Mouse (Mus musculus) stomach, embryonic 15.5 days (tissue): ENCODE measurements around the gene Tor4a. TPM values are rescaled to one million over a fixed set of nuclear protein-coding genes. Genes with fewer than 3 reads are reported as not detected.

ENCODE experiments used
- ATAC-seq: fragments of 200-750 bp; cut with Nextera tagmentation; 2 replicates; pipeline ENCODE4 v1.8.0; 2017; ENCODE audit warnings: low read depth, moderate number of reproducible peaks, moderate TSS enrichment; ENCODE audit not compliant: insufficient read depth, low FRiP score
- H3K27ac ChIP-seq: fragments of 300-500 bp; sonication (generic); 2 replicates; pipeline ENCODE4 v1.5.1; 2015; ENCODE audit warnings: mild to moderate bottlenecking, inconsistent platforms
- H3K27me3 ChIP-seq: fragments of 300-500 bp; sonication (generic); replicated peaks from 2 replicates; pipeline ENCODE4 v1.6.1; 2015; ENCODE audit warnings: inconsistent platforms
- H3K36me3 ChIP-seq: fragments of 300-500 bp; sonication (generic); 2 replicates; pipeline ENCODE4 v1.6.1; 2015; ENCODE audit warnings: inconsistent platforms
- H3K4me1 ChIP-seq: fragments of 300-500 bp; sonication (generic); 2 replicates; pipeline ENCODE4 v1.6.1; 2015; ENCODE audit warnings: inconsistent platforms
- H3K4me2 ChIP-seq: fragments of 300-500 bp; sonication (generic); 2 replicates; pipeline ENCODE4 v1.6.1; 2015; ENCODE audit warnings: mild to moderate bottlenecking, inconsistent platforms
- H3K4me3 ChIP-seq: fragments of 300-500 bp; sonication (generic); replicated peaks from 2 replicates; pipeline ENCODE4 v1.5.1; 2015; ENCODE audit warnings: inconsistent platforms
- H3K9ac ChIP-seq: fragments of 300-500 bp; sonication (generic); 2 replicates; pipeline ENCODE4 v1.6.1; 2015; ENCODE audit warnings: inconsistent platforms
- H3K9me3 ChIP-seq: fragments of 300-500 bp; sonication (generic); 2 replicates; pipeline ENCODE4 v1.6.1; 2016; ENCODE audit warnings: inconsistent platforms
- WGBS: fragments of 180-500 bp; shearing (Covaris S2); methylation state at CpG from one replicate; pipeline ENCODE4 v1.1.7; 2015; 5-methylcytosine and 5-hydroxymethylcytosine counted together
- polyA plus RNA-seq: library from polyadenylated mRNA; unstranded; fragments of >200 nt; fragmentation: Nextera tagmentation; extraction: Ambion mirVana; gene quantifications from 2 replicates; pipeline ENCODE4 v1.2.1, GENCODE M21; 2015

Gene Tor4a
- polyA plus RNA-seq, 1 experiment from 2014 or later = 15.5 TPM

- peak overlapping the region; percentile 38; the same call in 1 of the 2 replicates for H3K9ac ChIP-seq
- peaks cover 22% of the 10 kb centered on the region for H3K4me1 ChIP-seq
- H3K9me3 ChIP-seq = no peaks in the 10 kb centered on the region
- H3K27ac ChIP-seq = peak overlapping the region; percentile 78
- ATAC-seq = peak; percentile 59
- peaks cover 28% of the 10 kb centered on the region for H3K27me3 ChIP-seq
- H3K4me3 ChIP-seq = peak overlapping the region; percentile 53
- no peaks in the 10 kb centered on the region for H3K36me3 ChIP-seq
- WGBS = under 1% methylated on average over 64 of the region's 64 CpGs
- peak overlapping the region; percentile 98 for H3K4me2 ChIP-seq
Observed at GRCm38 (mm10) chr2:25185625-25186574, 10.8 kb downstream of the Tor4a start.

- Histone ChIP-seq H3K9me3 (no peaks in the 10 kb centered on the region), H3K4me2 (no peak overlapping the region), H3K36me3 (no peaks in the 10 kb centered on the region), H3K4me3 (no peak overlapping the region), H3K27ac (no peak overlapping the region), H3K9ac (no peak overlapping the region), H3K27me3 (peaks cover 38% of the 10 kb centered on the region), H3K4me1 (peaks cover 31% of the 10 kb centered on the region)
- no peak for ATAC-seq
- WGBS = 90% methylated on average over 7 of the region's 7 CpGs
Observed at GRCm38 (mm10) chr2:25184496-25184895, 12.2 kb downstream of the Tor4a start.

GRCm38 (mm10) chr2:25183336-25183735 is 13.3 kb downstream of the Tor4a start:
- Histone ChIP-seq H3K9me3 (no peaks in the 10 kb centered on the region), H3K4me2 (peak overlapping the region; percentile 94; the same call in 1 of the 2 replicates), H3K27ac (no peak overlapping the region), H3K27me3 (peaks cover 42% of the 10 kb centered on the region), H3K36me3 (no peaks in the 10 kb centered on the region), H3K4me3 (no peak overlapping the region), H3K9ac (no peak overlapping the region), H3K4me1 (peaks cover 31% of the 10 kb centered on the region)
- no peak for ATAC-seq
- 76% methylated on average over 2 of the region's 2 CpGs for WGBS

- H3K27ac ChIP-seq = no peak overlapping the region
- H3K27me3 ChIP-seq = peaks cover 47% of the 10 kb centered on the region
- no peak for ATAC-seq
- peaks cover 38% of the 10 kb centered on the region for H3K4me1 ChIP-seq
- H3K4me2 ChIP-seq = peak overlapping the region; percentile 94
- no peaks in the 10 kb centered on the region for H3K36me3 ChIP-seq
- WGBS = 21% methylated on average over 6 of the region's 6 CpGs
- peak overlapping the region; percentile 61 for H3K4me3 ChIP-seq
- no peak overlapping the region for H3K9ac ChIP-seq
- H3K9me3 ChIP-seq = no peaks in the 10 kb centered on the region
Observed at GRCm38 (mm10) chr2:25182664-25183063, 14.0 kb downstream of the Tor4a start.

- Histone ChIP-seq H3K27me3 (peaks cover 47% of the 10 kb centered on the region), H3K4me3 (peak overlapping the region; percentile 61), H3K9me3 (no peaks in the 10 kb centered on the region), H3K27ac (peak overlapping the region; percentile 94), H3K9ac (peak overlapping the region; percentile 53), H3K36me3 (no peaks in the 10 kb centered on the region), H3K4me1 (peaks cover 45% of the 10 kb centered on the region), H3K4me2 (peak overlapping the region; percentile 94)
- ATAC-seq = no peak
- 1% methylated on average over 17 of the region's 17 CpGs for WGBS
Observed at GRCm38 (mm10) chr2:25181891-25182397, 14.7 kb downstream of the Tor4a start.

GRCm38 (mm10) chr2:25180973-25181890 is 15.5 kb downstream of the Tor4a start:
- peak overlapping the region; percentile 53 for H3K9ac ChIP-seq
- H3K9me3 ChIP-seq = no peaks in the 10 kb centered on the region
- peak overlapping the region; percentile 94 for H3K4me2 ChIP-seq
- peak; percentile 32 for ATAC-seq
- H3K27me3 ChIP-seq = peaks cover 47% of the 10 kb centered on the region
- under 1% methylated on average over 100 of the region's 100 CpGs for WGBS
- peak overlapping the region; percentile 94 for H3K27ac ChIP-seq
- H3K36me3 ChIP-seq = no peaks in the 10 kb centered on the region
- H3K4me3 ChIP-seq = peak overlapping the region; percentile 61
- H3K4me1 ChIP-seq = peaks cover 51% of the 10 kb centered on the region

- Histone ChIP-seq H3K4me2 (peak within 1 kb of the TSS; percentile 94), H3K36me3 (no peaks in the 10 kb centered on the region), H3K27me3 (peaks cover 47% of the 10 kb centered on the region), H3K9ac (peak within 1 kb of the TSS; percentile 53), H3K9me3 (no peaks in the 10 kb centered on the region), H3K4me1 (peaks cover 50% of the 10 kb centered on the region), H3K27ac (peak within 1 kb of the TSS; percentile 94), H3K4me3 (peak within 1 kb of the TSS; percentile 61)
- WGBS = under 1% methylated on average over 35 of the region's 35 CpGs
- ATAC-seq = peak; percentile 85
Observed at GRCm38 (mm10) chr2:25180478-25180903, 16.2 kb downstream of the Tor4a start, which contains the start of gene Nrarp. Gene Nrarp, plus strand, starts transcription at chr2:25180758.

- H3K9me3 ChIP-seq = no peaks in the 10 kb centered on the region
- H3K36me3 ChIP-seq = no peaks in the 10 kb centered on the region
- H3K27ac ChIP-seq = peak overlapping the region; percentile 65
- H3K4me3 ChIP-seq = peak overlapping the region; percentile 61
- peak overlapping the region; percentile 94 for H3K4me2 ChIP-seq
- peaks cover 51% of the 10 kb centered on the region for H3K4me1 ChIP-seq
- H3K9ac ChIP-seq = no peak overlapping the region
- WGBS = 42% methylated on average over 15 of the region's 15 CpGs
- H3K27me3 ChIP-seq = peaks cover 46% of the 10 kb centered on the region
- ATAC-seq = no peak
Observed at GRCm38 (mm10) chr2:25179566-25180217, 17.0 kb downstream of the Tor4a start.

- Histone ChIP-seq H3K4me3 (no peak overlapping the region), H3K36me3 (no peaks in the 10 kb centered on the region), H3K9me3 (no peaks in the 10 kb centered on the region), H3K4me1 (peaks cover 54% of the 10 kb centered on the region), H3K27me3 (peaks cover 33% of the 10 kb centered on the region), H3K27ac (peak overlapping the region; percentile 61), H3K9ac (no peak overlapping the region), H3K4me2 (peak overlapping the region; percentile 19; the same call in 1 of the 2 replicates)
- 30% methylated on average over 10 of the region's 10 CpGs for WGBS
- no peak for ATAC-seq
Observed at GRCm38 (mm10) chr2:25178285-25178972, 18.3 kb downstream of the Tor4a start.

- H3K4me3 ChIP-seq = 0 out of 2 replicates have a peak overlapping the region, but pooled peaks have one; percentile 0
- WGBS = 11% methylated on average over 6 of the region's 6 CpGs
- H3K36me3 ChIP-seq = no peaks in the 10 kb centered on the region
- peaks cover 59% of the 10 kb centered on the region for H3K4me1 ChIP-seq
- H3K27ac ChIP-seq = peak overlapping the region; percentile 61
- H3K9ac ChIP-seq = no peak overlapping the region
- H3K4me2 ChIP-seq = no peak overlapping the region
- H3K27me3 ChIP-seq = peaks cover 29% of the 10 kb centered on the region
- no peaks in the 10 kb centered on the region for H3K9me3 ChIP-seq
- ATAC-seq = peak; percentile 7; the same call in 1 of the 2 replicates
Observed at GRCm38 (mm10) chr2:25177685-25178084, 19.0 kb downstream of the Tor4a start.
